Mouse (Mus musculus) stomach, embryonic 14.5 days (tissue): ENCODE measurements around the gene Ube4a. TPM values are rescaled to one million over a fixed set of nuclear protein-coding genes. Genes with fewer than 3 reads are reported as not detected.

Experiments
- ATAC-seq: fragments of 200-750 bp; cut with Nextera tagmentation; 2 replicates; pipeline ENCODE4 v1.8.0; 2017; ENCODE audit warnings: low read depth, moderate TSS enrichment; ENCODE audit not compliant: insufficient number of reproducible peaks, insufficient read depth, low FRiP score
- H3K27ac ChIP-seq: fragments of 300-500 bp; sonication (generic); 2 replicates; pipeline ENCODE4 v1.5.1; 2014; ENCODE audit warnings: mild to moderate bottlenecking, low read length, moderate library complexity, mixed read lengths
- H3K27me3 ChIP-seq: fragments of 300-500 bp; sonication (generic); 2 replicates; pipeline ENCODE4 v1.6.1; 2014; ENCODE audit warnings: low read length, control low read depth, mixed read lengths; ENCODE audit not compliant: control insufficient read depth, insufficient read depth
- H3K36me3 ChIP-seq: fragments of 300-500 bp; sonication (generic); 2 replicates; pipeline ENCODE4 v1.6.1; 2014; ENCODE audit warnings: mild to moderate bottlenecking, control low read depth, low read length, moderate library complexity, mixed read lengths; ENCODE audit not compliant: control insufficient read depth, insufficient read depth
- H3K4me1 ChIP-seq: fragments of 300-500 bp; sonication (generic); 2 replicates; pipeline ENCODE4 v1.6.1; 2014; ENCODE audit warnings: low read length, control low read depth, mixed read lengths; ENCODE audit not compliant: control insufficient read depth, insufficient read depth
- H3K4me2 ChIP-seq: fragments of 300-500 bp; sonication (generic); replicated peaks from 2 replicates; pipeline ENCODE4 v1.6.1; 2014; ENCODE audit warnings: low read depth, low read length, control low read depth
- H3K4me3 ChIP-seq: fragments of 300-500 bp; sonication (generic); 2 replicates; pipeline ENCODE4 v1.5.1; 2014; ENCODE audit warnings: low read depth, low read length, control low read depth
- H3K9ac ChIP-seq: fragments of 300-500 bp; sonication (generic); replicated peaks from 2 replicates; pipeline ENCODE4 v1.6.1; 2014; ENCODE audit warnings: low read depth, mild to moderate bottlenecking, control low read depth, low read length, moderate library complexity, mixed read lengths
- H3K9me3 ChIP-seq: fragments of 300-500 bp; sonication (generic); 2 replicates; pipeline ENCODE4 v1.6.1; 2016; ENCODE audit warnings: low read depth, low read length, control low read depth; ENCODE audit not compliant: control insufficient read depth
- WGBS: fragments of 180-500 bp; shearing (Covaris S2); extraction: QIAGEN DNeasy Blood & Tissue Kit; methylation state at CpG from one replicate; pipeline ENCODE4 v1.1.7; 2014; 5-methylcytosine and 5-hydroxymethylcytosine counted together
- polyA plus RNA-seq: library from polyadenylated mRNA; unstranded; fragments of >200 nt; fragmentation: Nextera tagmentation; extraction: Ambion mirVana; gene quantifications from 2 replicates; pipeline ENCODE4 v1.2.1, GENCODE M21; 2014

Ube4a gene
- polyA plus RNA-seq, 1 experiment from 2014 or later = 32.7 TPM

DNA sequence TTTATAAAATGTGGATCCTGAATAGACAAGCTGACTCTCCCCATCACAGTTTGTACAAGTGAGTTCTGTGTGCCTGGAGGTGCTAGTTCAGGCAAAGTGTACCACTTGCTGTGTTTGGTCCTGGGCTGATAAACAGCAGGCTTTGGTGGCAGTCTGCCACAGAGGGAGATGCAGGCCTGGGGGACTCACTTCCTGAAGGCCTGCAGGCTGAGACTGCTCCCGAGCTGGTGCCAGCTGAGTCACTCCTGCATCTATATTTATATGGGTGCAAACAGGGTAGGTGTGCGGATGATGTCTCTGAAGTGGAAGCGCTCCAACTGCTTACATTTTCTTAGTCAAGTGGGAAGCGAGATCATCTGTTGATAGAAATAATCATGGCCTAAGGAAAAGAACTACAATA, 59.8 kb downstream of the Ube4a start:
- no peaks in the 10 kb centered on the region; the same call in 1 of the 2 replicates for H3K36me3 ChIP-seq
- no peak overlapping the region for H3K4me2 ChIP-seq
- H3K4me1 ChIP-seq = no peaks in the 10 kb centered on the region
- no peak for ATAC-seq
- H3K4me3 ChIP-seq = no peak overlapping the region
- WGBS = 71% methylated on average over 4 of the region's 4 CpGs
- no peak overlapping the region for H3K9ac ChIP-seq
- H3K9me3 ChIP-seq = no peaks in the 10 kb centered on the region
- no peak overlapping the region for H3K27ac ChIP-seq
- H3K27me3 ChIP-seq = no peaks in the 10 kb centered on the region

DNA sequence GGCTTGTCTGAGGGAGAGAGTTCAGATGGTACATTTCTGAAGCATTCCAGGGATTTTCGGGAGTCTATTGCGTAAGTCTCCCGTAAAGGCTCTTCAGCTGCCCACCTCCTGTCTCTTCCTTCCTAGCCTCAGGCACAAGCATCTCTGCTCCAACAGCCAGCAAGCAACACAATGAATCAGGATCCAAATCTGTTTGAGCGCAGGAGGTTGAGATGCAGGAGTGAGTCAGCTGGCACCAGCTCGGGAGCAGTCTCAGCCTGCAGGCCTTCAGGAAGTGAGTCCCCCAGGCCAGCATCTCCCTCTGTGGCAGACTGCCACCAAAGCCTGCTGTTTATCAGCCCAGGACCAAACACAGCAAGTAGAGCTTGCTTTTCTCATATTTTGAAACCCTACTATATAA, 60.4 kb downstream of the Ube4a start:
- no peak overlapping the region for H3K4me3 ChIP-seq
- WGBS = 62% methylated on average over 5 of the region's 5 CpGs
- H3K9ac ChIP-seq = no peak overlapping the region
- no peak overlapping the region for H3K27ac ChIP-seq
- H3K27me3 ChIP-seq = no peaks in the 10 kb centered on the region
- ATAC-seq = no peak
- no peak overlapping the region for H3K4me2 ChIP-seq
- H3K36me3 ChIP-seq = no peaks in the 10 kb centered on the region; the same call in 1 of the 2 replicates
- H3K4me1 ChIP-seq = no peaks in the 10 kb centered on the region
- no peaks in the 10 kb centered on the region for H3K9me3 ChIP-seq

DNA sequence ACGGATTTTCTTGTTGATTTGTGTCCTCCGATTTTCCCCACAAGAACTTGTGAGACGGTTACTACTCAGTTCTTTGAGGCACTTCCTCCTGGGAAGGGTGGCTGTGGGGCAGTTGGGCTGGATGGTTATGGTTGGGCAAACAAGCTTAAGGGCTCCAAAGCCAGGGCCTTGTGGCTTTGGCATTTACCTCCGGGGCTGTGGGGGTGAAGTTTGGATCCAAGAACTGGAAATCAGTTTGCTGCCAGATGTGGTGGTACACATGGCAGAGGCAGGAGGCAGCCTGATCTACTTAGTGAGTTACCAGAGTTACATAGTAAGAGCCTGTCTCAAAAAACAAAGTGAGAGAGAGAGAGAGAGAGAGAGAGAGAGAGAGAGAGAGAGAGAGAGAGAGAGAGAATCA, 61.5 kb downstream of the Ube4a start:
- Histone ChIP-seq H3K27me3 (no peaks in the 10 kb centered on the region), H3K4me3 (no peak overlapping the region), H3K4me1 (no peaks in the 10 kb centered on the region), H3K36me3 (no peaks in the 10 kb centered on the region), H3K9me3 (no peaks in the 10 kb centered on the region), H3K9ac (no peak overlapping the region), H3K27ac (no peak overlapping the region), H3K4me2 (no peak overlapping the region)
- 77% methylated on average over 4 of the region's 4 CpGs for WGBS
- no peak for ATAC-seq

DNA sequence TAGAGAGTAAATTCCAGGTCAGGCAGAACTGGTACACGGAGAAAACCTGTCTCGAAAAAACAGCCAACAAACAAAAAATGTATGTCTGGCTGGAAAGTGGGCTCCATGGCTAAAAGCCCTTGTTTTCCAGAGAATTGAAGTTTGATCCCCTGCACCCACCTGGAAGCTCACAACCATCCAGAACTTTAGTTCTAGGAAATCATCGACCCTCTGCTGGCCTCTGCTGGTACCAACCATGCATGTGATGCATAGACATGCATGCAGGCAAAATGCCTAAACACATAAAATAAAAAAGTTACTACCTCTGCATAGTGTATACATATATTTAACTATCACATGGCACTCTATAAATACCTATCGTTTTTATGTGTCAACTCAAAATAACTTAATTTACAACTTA, 65.0 kb downstream of the Ube4a start:
- WGBS = 58% methylated on average over 4 of the region's 4 CpGs

DNA sequence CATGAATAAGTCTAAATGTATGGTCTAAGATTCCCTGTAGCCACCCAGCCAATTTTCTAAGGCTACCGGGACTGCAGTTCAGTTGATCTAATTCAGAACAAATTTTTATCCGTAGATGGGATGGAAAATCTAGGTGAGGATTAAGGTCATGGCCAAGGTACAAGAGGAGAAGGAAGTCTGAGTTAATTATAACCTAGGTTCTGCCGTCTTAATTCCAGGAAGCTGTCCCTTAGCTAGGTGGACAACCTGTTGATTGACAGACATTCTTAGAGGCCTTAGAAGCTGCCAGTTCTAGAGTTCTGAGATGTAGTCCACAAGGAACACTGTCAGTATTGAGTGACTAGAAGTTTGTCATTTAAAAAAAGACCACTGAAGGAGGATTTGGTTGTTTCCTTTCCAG, 65.7 kb downstream of the Ube4a start:
- Histone ChIP-seq H3K36me3 (no peaks in the 10 kb centered on the region), H3K4me1 (no peaks in the 10 kb centered on the region), H3K27ac (no peak overlapping the region), H3K4me2 (no peak overlapping the region), H3K4me3 (no peak overlapping the region), H3K9ac (no peak overlapping the region), H3K27me3 (no peaks in the 10 kb centered on the region), H3K9me3 (no peaks in the 10 kb centered on the region)
- WGBS = 73% methylated on average over 3 of the region's 3 CpGs
- no peak for ATAC-seq

More for the DNA sequence above, 65.0 kb downstream of the Ube4a start:
- Histone ChIP-seq H3K4me2 (no peak overlapping the region), H3K27ac (no peak overlapping the region), H3K4me3 (no peak overlapping the region), H3K9ac (no peak overlapping the region), H3K4me1 (no peaks in the 10 kb centered on the region), H3K9me3 (no peaks in the 10 kb centered on the region), H3K27me3 (no peaks in the 10 kb centered on the region), H3K36me3 (no peaks in the 10 kb centered on the region)
- ATAC-seq = no peak

DNA sequence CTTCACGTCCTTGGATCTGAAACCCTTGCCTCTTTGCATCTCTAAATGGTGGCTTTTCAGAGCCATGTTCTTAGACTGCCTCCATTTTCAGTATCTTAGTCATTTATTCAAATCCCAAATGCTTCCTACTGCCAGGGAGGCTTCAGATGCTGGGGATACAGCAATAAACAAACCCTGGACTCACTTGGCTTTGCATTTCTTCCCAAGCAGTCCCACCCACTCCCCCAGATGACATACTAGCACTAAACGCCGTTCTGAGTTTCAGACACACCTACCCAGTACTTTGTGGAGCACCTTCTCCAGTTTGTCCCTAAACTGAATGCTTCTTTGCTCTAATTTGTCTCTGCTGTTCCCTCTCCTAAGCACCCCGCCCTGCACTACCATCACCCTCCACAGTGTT, 68.4 kb downstream of the Ube4a start:
- H3K9me3 ChIP-seq = no peaks in the 10 kb centered on the region
- no peak for ATAC-seq
- 51% methylated on average over 4 of the region's 4 CpGs for WGBS
- H3K27me3 ChIP-seq = no peaks in the 10 kb centered on the region
- no peaks in the 10 kb centered on the region for H3K4me1 ChIP-seq
- H3K4me3 ChIP-seq = no peak overlapping the region
- no peak overlapping the region for H3K27ac ChIP-seq
- H3K4me2 ChIP-seq = no peak overlapping the region
- H3K9ac ChIP-seq = no peak overlapping the region
- no peaks in the 10 kb centered on the region for H3K36me3 ChIP-seq

DNA sequence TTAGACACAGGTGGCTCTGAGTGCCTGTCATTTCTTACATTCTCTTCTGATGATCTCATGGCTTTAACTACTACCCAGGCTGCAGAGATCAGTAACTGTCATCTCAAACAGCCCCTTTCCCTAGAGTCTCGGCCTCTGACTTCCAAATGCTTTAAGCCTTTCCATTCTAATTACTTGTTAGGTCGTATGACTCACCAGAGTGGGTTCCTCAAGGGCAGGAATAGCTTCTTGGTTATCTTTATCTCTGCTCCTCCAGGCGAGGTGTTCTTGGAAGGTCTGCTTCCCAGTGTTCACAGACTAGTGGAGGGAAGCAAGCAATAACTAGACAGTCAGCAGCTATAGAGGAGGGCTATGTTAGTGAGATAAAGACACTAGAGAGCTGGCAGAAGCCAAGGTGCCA, 72.7 kb downstream of the Ube4a start:
- no peaks in the 10 kb centered on the region for H3K36me3 ChIP-seq
- H3K9ac ChIP-seq = no peak overlapping the region
- no peak overlapping the region for H3K4me3 ChIP-seq
- no peak for ATAC-seq
- H3K27ac ChIP-seq = no peak overlapping the region
- H3K4me1 ChIP-seq = no peaks in the 10 kb centered on the region
- no peaks in the 10 kb centered on the region for H3K27me3 ChIP-seq
- no peak overlapping the region for H3K4me2 ChIP-seq
- H3K9me3 ChIP-seq = no peaks in the 10 kb centered on the region
- WGBS = 55% methylated on average over 3 of the region's 3 CpGs

DNA sequence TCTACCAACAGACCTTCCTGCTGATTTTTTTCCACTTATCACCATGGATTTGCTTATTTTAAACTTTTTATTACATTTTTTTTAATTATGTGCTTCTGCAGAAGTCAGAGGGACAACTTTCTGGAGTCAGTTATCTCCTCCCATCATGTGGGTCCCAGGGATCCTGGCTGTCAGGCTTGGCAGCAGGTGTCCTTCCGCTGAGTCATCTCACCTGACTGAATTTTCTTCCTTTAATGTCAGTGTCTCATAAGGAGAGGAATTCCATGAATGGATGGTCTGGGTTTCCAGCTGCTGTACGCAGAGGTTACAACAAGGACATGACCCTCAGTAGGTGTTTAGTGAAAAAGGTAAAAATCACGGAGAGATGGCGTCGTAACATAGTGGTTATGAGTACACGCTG, 74.2 kb downstream of the Ube4a start:
- ATAC-seq = no peak
- no peaks in the 10 kb centered on the region for H3K4me1 ChIP-seq

DNA sequence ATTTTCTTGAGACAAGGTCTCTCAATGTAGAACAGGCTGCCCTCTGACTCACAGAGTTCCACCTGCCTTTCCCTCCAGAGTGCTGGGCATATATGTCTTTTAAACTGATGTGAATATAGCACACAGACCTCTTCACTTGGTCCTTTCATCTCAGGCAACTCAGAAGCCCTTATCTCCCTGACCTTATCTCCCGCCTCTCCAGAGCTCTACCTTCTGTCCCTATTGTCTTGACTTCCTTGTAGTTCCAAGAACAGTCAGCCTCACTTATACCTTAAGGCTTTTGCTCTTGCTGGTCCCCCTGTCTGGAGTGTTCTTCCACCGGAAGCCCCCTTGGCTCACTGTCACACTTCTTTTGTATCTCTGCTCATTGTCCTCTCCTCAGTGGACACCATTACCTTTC, 75.3 kb downstream of the Ube4a start:
- 50% methylated on average over 2 of the region's 2 CpGs for WGBS
- Histone ChIP-seq H3K4me2 (no peak overlapping the region), H3K27me3 (no peaks in the 10 kb centered on the region), H3K9ac (no peak overlapping the region), H3K4me3 (no peak overlapping the region), H3K36me3 (no peaks in the 10 kb centered on the region), H3K9me3 (no peaks in the 10 kb centered on the region), H3K4me1 (no peaks in the 10 kb centered on the region), H3K27ac (no peak overlapping the region)
- ATAC-seq = no peak

More for the DNA sequence above, 74.2 kb downstream of the Ube4a start:
- 79% methylated on average over 6 of the region's 6 CpGs for WGBS
- Histone ChIP-seq H3K36me3 (no peaks in the 10 kb centered on the region), H3K9ac (no peak overlapping the region), H3K4me3 (no peak overlapping the region), H3K27ac (no peak overlapping the region), H3K9me3 (no peaks in the 10 kb centered on the region), H3K27me3 (no peaks in the 10 kb centered on the region), H3K4me2 (no peak overlapping the region)
